Mouse (Mus musculus) cerebellum, adult 11-12 months (tissue): ENCODE measurements around the gene Tceal6.
"Not testable (repeated sequence)": the region's sequence is repeated elsewhere in the genome, so short reads cannot be mapped to it uniquely, and the experiment has no call there.

Experiments used
- DNase-seq: peaks from one replicate; pipeline ENCODE4 v3.0.0; 2022

The Tceal6 gene

GRCm38 (mm10) chrX:135210436-135211221, at the start of gene Tceal6:
Gene Tceal6 (minus strand): TSS chrX:135210687.
- peak; percentile 68 for DNase-seq

DNA sequence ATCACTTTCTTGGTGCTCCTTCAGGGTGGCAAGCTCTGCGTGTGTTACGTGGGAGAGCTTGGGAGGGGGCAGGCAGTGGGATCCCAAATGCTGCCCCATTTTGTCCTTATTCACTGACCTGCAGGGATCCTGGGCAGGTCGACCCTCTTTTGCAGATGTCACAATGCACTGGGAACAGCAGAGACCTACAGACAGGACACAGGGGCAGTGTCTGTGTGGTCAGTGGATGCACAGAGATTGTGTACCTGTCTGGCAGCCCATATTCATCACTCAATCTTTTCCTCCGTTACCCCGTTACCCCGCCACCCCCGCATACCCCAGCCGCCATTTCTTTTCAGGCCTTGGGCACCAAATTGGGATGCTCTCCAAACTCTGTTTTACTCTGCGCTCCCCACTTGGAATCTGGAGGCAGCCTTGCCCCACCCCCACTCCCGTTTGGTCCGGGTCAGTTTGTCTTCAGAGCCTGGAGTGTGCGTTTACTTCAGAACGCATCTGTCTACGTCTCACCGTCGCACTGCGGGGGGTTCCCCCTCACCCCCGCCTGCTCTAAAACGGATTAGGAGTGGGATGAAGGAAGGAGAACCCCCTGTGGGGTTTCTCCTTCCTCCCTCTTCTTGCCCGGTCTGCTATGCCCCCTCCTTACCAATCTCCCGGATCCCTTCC, 583 bp downstream of the Tceal6 start:
- DNase-seq: peak; percentile 33

- DNase-seq: not testable (repeated sequence)
Observed at GRCm38 (mm10) chrX:135189924-135190323, 20.6 kb downstream of the Tceal6 start.

DNA sequence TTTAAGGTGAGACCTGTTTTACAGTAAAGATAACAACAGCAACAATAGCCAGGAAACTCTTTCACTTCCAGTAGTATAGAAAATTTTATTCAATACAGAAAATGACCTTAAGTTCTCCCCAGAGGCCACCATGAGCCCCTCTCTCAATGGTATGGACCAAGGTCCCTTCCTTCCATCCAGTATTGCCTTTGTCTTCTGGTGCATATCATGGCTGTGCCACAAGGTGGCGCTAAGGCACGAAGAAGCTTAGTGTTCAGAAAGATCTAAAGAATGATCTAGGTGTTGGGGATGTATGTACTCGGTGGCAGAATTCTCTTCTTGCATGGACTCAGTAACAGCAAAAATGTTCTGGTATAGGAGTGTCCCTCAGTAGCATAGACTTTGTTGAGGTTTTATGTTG, 21.8 kb downstream of the Tceal6 start:
- DNase-seq: not testable (repeated sequence)

DNA sequence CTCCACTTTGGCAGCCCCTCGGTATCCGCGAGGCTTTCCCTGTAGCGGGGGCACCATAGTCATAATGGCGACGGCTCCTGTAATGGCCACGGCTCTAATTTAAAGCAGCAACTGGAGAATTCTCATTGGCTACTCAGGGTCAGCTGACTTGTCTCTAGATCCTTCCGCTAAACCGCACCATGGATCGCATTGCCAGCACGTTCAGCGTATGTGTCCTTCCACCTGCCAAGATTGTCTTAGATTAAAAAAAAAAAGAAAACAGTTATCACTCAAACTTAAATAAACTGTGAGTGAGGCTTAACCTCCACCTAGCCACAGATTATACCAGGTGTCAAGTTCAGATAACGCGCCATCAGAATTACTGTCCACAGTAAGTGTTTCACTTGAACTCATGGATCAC, 33.0 kb downstream of the Tceal6 start, which contains the start of gene Gm15023:
Gene Gm15023 (minus strand): TSS at position 101 of the 400 bp plus-strand sequence.
- DNase-seq: not testable (repeated sequence)
